Mouse (Mus musculus) forebrain, postnatal 0 days (tissue): ENCODE data around the gene Dusp6. TPM values are rescaled to one million over a fixed set of nuclear protein-coding genes. Genes with fewer than 3 reads are reported as not detected.

ENCODE experiments used
- ATAC-seq: fragments of 200-750 bp; cut with Nextera tagmentation; 2 replicates; pipeline ENCODE4 v1.8.0; 2017; ENCODE audit warnings: mild to moderate bottlenecking, moderate library complexity
- DNase-seq: peaks from one replicate; pipeline ENCODE4 v3.0.0-alpha.2; 2015
- H3K27ac ChIP-seq: fragments of 300-500 bp; sonication (generic); 2 replicates; pipeline ENCODE4 v1.5.1; 2014; ENCODE audit warnings: low read depth, mild to moderate bottlenecking, antibody characterized with exemption, low read length, moderate library complexity, mixed read lengths
- H3K27me3 ChIP-seq: fragments of 300-500 bp; sonication (generic); 2 replicates; pipeline ENCODE4 v1.6.1; 2014; ENCODE audit warnings: mild to moderate bottlenecking, low read length, mixed read lengths; ENCODE audit not compliant: insufficient read depth
- H3K36me3 ChIP-seq: fragments of 300-500 bp; sonication (generic); 2 replicates; pipeline ENCODE4 v1.6.1; 2014; ENCODE audit warnings: mild to moderate bottlenecking, moderate library complexity; ENCODE audit not compliant: insufficient read depth
- H3K4me1 ChIP-seq: fragments of 300-500 bp; sonication (generic); 2 replicates; pipeline ENCODE4 v1.6.1; 2014; ENCODE audit warnings: antibody characterized with exemption; ENCODE audit not compliant: insufficient read depth
- H3K4me2 ChIP-seq: fragments of 300-500 bp; sonication (generic); 2 replicates; pipeline ENCODE4 v1.6.1; 2014; ENCODE audit warnings: low read depth, mild to moderate bottlenecking, moderate library complexity
- H3K4me3 ChIP-seq: fragments of 300-500 bp; sonication (generic); 2 replicates; pipeline ENCODE4 v1.5.1; 2014; ENCODE audit warnings: low read depth, low read length, mixed read lengths
- H3K9ac ChIP-seq: fragments of 300-500 bp; sonication (generic); 2 replicates; pipeline ENCODE4 v1.6.1; 2014; ENCODE audit warnings: mild to moderate bottlenecking
- H3K9me3 ChIP-seq: fragments of 300-500 bp; sonication (generic); 2 replicates; pipeline ENCODE4 v1.6.1; 2016; ENCODE audit warnings: low read length
- CTCF ChIP-seq: sonication (generic); IDR thresholded peaks from 2 replicates; pipeline ENCODE4 v1.5.1; 2016; ENCODE audit warnings: antibody characterized with exemption, control low read depth, low read depth
- WGBS: fragments of 180-500 bp; shearing (Covaris S2); extraction: QIAGEN DNeasy Blood & Tissue Kit; methylation state at CpG from one replicate; pipeline ENCODE4 v1.1.7; 2014; 5-methylcytosine and 5-hydroxymethylcytosine counted together
- polyA plus RNA-seq: library from polyadenylated mRNA; unstranded; fragments of >200 nt; fragmentation: Nextera tagmentation; extraction: Ambion mirVana; gene quantifications from 2 replicates; pipeline ENCODE4 v1.2.1, GENCODE M21; 2015
- total RNA-seq: library from RNA; depleted of rRNA; stranded (reverse); fragments of >200 nt; gene quantifications from 2 replicates; pipeline ENCODE4 v1.2.3, GENCODE M21; 2014

Dusp6 gene
- total and polyA plus RNA-seq, 2 experiments from 2014 or later: 38.7 to 58.3 TPM

GRCm38 (mm10) chr10:99246797-99247508, 16.1 kb upstream of the Dusp6 start:
- WGBS: 79% methylated on average over 20 of the region's 20 CpGs
- Histone ChIP-seq H3K9me3 (no peaks in the 10 kb centered on the region), H3K9ac (no peak overlapping the region), H3K27me3 (no peaks in the 10 kb centered on the region), H3K27ac (no peak overlapping the region), H3K4me2 (no peak overlapping the region), H3K36me3 (no peaks in the 10 kb centered on the region), H3K4me1 (no peaks in the 10 kb centered on the region), H3K4me3 (no peak overlapping the region)
- ATAC-seq (no peak), DNase-seq (no peak)
- no peak for TF ChIP-seq CTCF

GRCm38 (mm10) chr10:99250874-99251281, 12.2 kb upstream of the Dusp6 start:
- H3K9me3 ChIP-seq: no peaks in the 10 kb centered on the region
- no peak overlapping the region for H3K4me3 ChIP-seq
- ATAC-seq (no peak), DNase-seq (no peak)
- no peak overlapping the region for H3K27ac ChIP-seq
- no peaks in the 10 kb centered on the region for H3K4me1 ChIP-seq
- no peaks in the 10 kb centered on the region for H3K27me3 ChIP-seq
- H3K36me3 ChIP-seq: no peaks in the 10 kb centered on the region
- no peak for TF ChIP-seq CTCF
- no peak overlapping the region for H3K9ac ChIP-seq
- no peak overlapping the region for H3K4me2 ChIP-seq
- WGBS: 74% methylated on average over 11 of the region's 11 CpGs

- Histone ChIP-seq H3K9ac (no peak overlapping the region), H3K4me1 (no peaks in the 10 kb centered on the region), H3K36me3 (no peaks in the 10 kb centered on the region), H3K4me3 (no peak overlapping the region), H3K27me3 (no peaks in the 10 kb centered on the region), H3K4me2 (no peak overlapping the region), H3K9me3 (no peaks in the 10 kb centered on the region), H3K27ac (no peak overlapping the region)
- ATAC-seq (no peak), DNase-seq (no peak)
- WGBS: 85% methylated on average over 2 of the region's 2 CpGs
- no peak for TF ChIP-seq CTCF
Measured at GRCm38 (mm10) chr10:99253412-99253811, 9.6 kb upstream of the Dusp6 start.

GRCm38 (mm10) chr10:99255830-99256570, 7.0 kb upstream of the Dusp6 start:
- Histone ChIP-seq H3K4me1 (no peaks in the 10 kb centered on the region), H3K9me3 (no peaks in the 10 kb centered on the region), H3K4me3 (no peak overlapping the region), H3K27me3 (no peaks in the 10 kb centered on the region), H3K27ac (no peak overlapping the region), H3K4me2 (no peak overlapping the region), H3K9ac (no peak overlapping the region), H3K36me3 (no peaks in the 10 kb centered on the region)
- ATAC-seq (no peak), DNase-seq (no peak)
- 92% methylated on average over 10 of the region's 10 CpGs for WGBS
- no peak for TF ChIP-seq CTCF

- DNase-seq: no peak
- no peak for TF ChIP-seq CTCF
- H3K27ac ChIP-seq: no peak overlapping the region
- ATAC-seq: no peak
- no peak overlapping the region for H3K4me2 ChIP-seq
- no peaks in the 10 kb centered on the region for H3K36me3 ChIP-seq
- H3K9me3 ChIP-seq: no peaks in the 10 kb centered on the region
- 88% methylated on average over 5 of the region's 5 CpGs for WGBS
- no peaks in the 10 kb centered on the region for H3K4me1 ChIP-seq
- H3K9ac ChIP-seq: no peak overlapping the region
- H3K4me3 ChIP-seq: no peak overlapping the region
- no peaks in the 10 kb centered on the region for H3K27me3 ChIP-seq
Measured at GRCm38 (mm10) chr10:99257531-99257930, 5.5 kb upstream of the Dusp6 start.

GRCm38 (mm10) chr10:99259840-99260239, 3.2 kb upstream of the Dusp6 start:
- no peak for DNase-seq
- no peak for TF ChIP-seq CTCF
- H3K4me2 ChIP-seq: no peak overlapping the region
- no peak overlapping the region for H3K27ac ChIP-seq
- H3K4me1 ChIP-seq: no peaks in the 10 kb centered on the region
- H3K27me3 ChIP-seq: no peaks in the 10 kb centered on the region
- no peaks in the 10 kb centered on the region for H3K9me3 ChIP-seq
- no peaks in the 10 kb centered on the region for H3K36me3 ChIP-seq
- no peak overlapping the region for H3K9ac ChIP-seq
- no peak overlapping the region for H3K4me3 ChIP-seq
- no peak for ATAC-seq
- WGBS: 88% methylated on average over 8 of the region's 8 CpGs

- H3K4me2 ChIP-seq: peak overlapping the region; percentile 83
- no peak for TF ChIP-seq CTCF
- no peaks in the 10 kb centered on the region for H3K36me3 ChIP-seq
- DNase-seq (peak; percentile 82), ATAC-seq (peak; percentile 2; the same call in 1 of the 2 replicates)
- H3K4me1 ChIP-seq: 0 out of 2 replicates have a peak, but pooled peaks cover 4% of the 10 kb centered on the region
- peak overlapping the region; percentile 82 for H3K4me3 ChIP-seq
- peak overlapping the region; percentile 93 for H3K9ac ChIP-seq
- peak overlapping the region; percentile 95 for H3K27ac ChIP-seq
- WGBS: 2% methylated on average over 30 of the region's 30 CpGs
- H3K9me3 ChIP-seq: no peaks in the 10 kb centered on the region
- no peaks in the 10 kb centered on the region for H3K27me3 ChIP-seq
Measured at GRCm38 (mm10) chr10:99261151-99261635, 1.8 kb upstream of the Dusp6 start.
